Mouse (Mus musculus): ENCODE results near the gene Pfkl.

GRCm38 (mm10) chr10:78029080-78029479 is 19.2 kb upstream of the Pfkl start:
- no peak for TF ChIP-seq POLR2A (IDR thresholded peaks at IDR 0.05; ENCODE audit: insufficient read length, low read depth)
- TF ChIP-seq TCF12 (IDR thresholded peaks at IDR 0.05; ENCODE audit: insufficient read depth, poor library complexity, severe bottlenecking) = no peak
- TF ChIP-seq MYOD1 (IDR thresholded peaks at IDR 0.05; ENCODE audit: control insufficient read depth in 1 of 3, insufficient read length in 2 of 3, low read depth in 2 of 3) = no peak
- TF ChIP-seq MAX (IDR thresholded peaks at IDR 0.05; ENCODE audit: low read depth) = no peak
- TF ChIP-seq CEBPB (IDR thresholded peaks at IDR 0.05; ENCODE audit: insufficient read depth, poor library complexity, severe bottlenecking) = no peak
- TF ChIP-seq USF1 (IDR thresholded peaks at IDR 0.05; ENCODE audit: low read depth) = no peak
- TF ChIP-seq MYOG (IDR thresholded peaks at IDR 0.05; ENCODE audit: control insufficient read depth in 1 of 3, insufficient read depth in 1 of 3, insufficient read length in 2 of 3, low read depth in 2 of 3) = no peak
- TF ChIP-seq E2F4 (IDR thresholded peaks at IDR 0.05; ENCODE audit: insufficient read depth) = no peak
- no peak for TF ChIP-seq POLR2AphosphoS2 (IDR thresholded peaks at IDR 0.05; ENCODE audit: insufficient read length, low read depth)
